Mouse (Mus musculus): Measurements from ENCODE around the gene Ttll4.
A peak's percentile ranks its signal among the peaks of the same experiment; 100 is the strongest.

Ttll4 gene

GRCm38 (mm10) chr1:74712461-74713098 lies 51.0 kb downstream of the Ttll4 start:
- peak in 1 of 2 experiments; percentile 19 for DNase-seq

- peak; percentile 73 to 88 for DNase-seq
Measured at GRCm38 (mm10) chr1:74713099-74713858, 51.7 kb downstream of the Ttll4 start, which contains the start of gene Cyp27a1. TSS of gene Cyp27a1 (plus strand) at chr1:74713574.

- peak in 1 of 2 experiments; percentile 23 for DNase-seq
Measured at GRCm38 (mm10) chr1:74713859-74714730, 52.5 kb downstream of the Ttll4 start.

- DNase-seq: peak in 1 of 2 experiments; percentile 3
Measured at GRCm38 (mm10) chr1:74714967-74715366, 53.4 kb downstream of the Ttll4 start.

GRCm38 (mm10) chr1:74715468-74715867 lies 53.9 kb downstream of the Ttll4 start:
- DNase-seq: peak in 1 of 2 experiments; percentile 14

- DNase-seq: peak in 1 of 2 experiments; percentile 7
Measured at GRCm38 (mm10) chr1:74715886-74716285, 54.3 kb downstream of the Ttll4 start.

- DNase-seq: peak in 1 of 2 experiments; percentile 23
Measured at GRCm38 (mm10) chr1:74718113-74718512, 56.6 kb downstream of the Ttll4 start.

GRCm38 (mm10) chr1:74719281-74719680 lies 57.7 kb downstream of the Ttll4 start:
- peak in 1 of 2 experiments; percentile 10 for DNase-seq

- peak in 1 of 2 experiments; percentile 14 for DNase-seq
Measured at GRCm38 (mm10) chr1:74721657-74722056, 60.1 kb downstream of the Ttll4 start.

GRCm38 (mm10) chr1:74723748-74724147 lies 62.2 kb downstream of the Ttll4 start:
- peak; percentile 42 to 59 for DNase-seq

GRCm38 (mm10) chr1:74726114-74726513 lies 64.6 kb downstream of the Ttll4 start:
- DNase-seq: peak in 1 of 2 experiments; percentile 42

- DNase-seq: peak in 1 of 2 experiments; percentile 3
Measured at GRCm38 (mm10) chr1:74726674-74727073, 65.1 kb downstream of the Ttll4 start.

- peak in 1 of 2 experiments; percentile 17 for DNase-seq
Measured at GRCm38 (mm10) chr1:74728446-74728845, 66.9 kb downstream of the Ttll4 start.

GRCm38 (mm10) chr1:74736977-74737376 lies 75.4 kb downstream of the Ttll4 start:
- DNase-seq: no peak

- DNase-seq: no peak
Measured at GRCm38 (mm10) chr1:74737500-74737899, 76.0 kb downstream of the Ttll4 start.

- no peak for DNase-seq
Measured at GRCm38 (mm10) chr1:74740846-74741245, 79.3 kb downstream of the Ttll4 start.

GRCm38 (mm10) chr1:74747335-74747734 lies 85.8 kb downstream of the Ttll4 start:
- DNase-seq: no peak

GRCm38 (mm10) chr1:74748643-74749271 lies 87.2 kb downstream of the Ttll4 start, which contains the start of gene Prkag3:
TSS of gene Prkag3 (minus strand) at chr1:74749221.
- DNase-seq: peak; percentile 61 to 77

GRCm38 (mm10) chr1:74749301-74749700 lies 87.8 kb downstream of the Ttll4 start:
- peak; percentile 76 to 89 for DNase-seq

GRCm38 (mm10) chr1:74750683-74751082 lies 89.1 kb downstream of the Ttll4 start:
- peak; percentile 73 to 91 for DNase-seq

- no peak for DNase-seq
Measured at GRCm38 (mm10) chr1:74752150-74752549, 90.6 kb downstream of the Ttll4 start.

- no peak for DNase-seq
Measured at GRCm38 (mm10) chr1:74752833-74753232, 91.3 kb downstream of the Ttll4 start.

All from kidney, postnatal 25 days (tissue).